Mouse (Mus musculus) MEL (cell line): ENCODE measurements around the gene Trim50.
A peak's percentile ranks its signal among the peaks of the same experiment; 100 is the strongest.

Source experiments
- BHLHE40 ChIP-seq: IDR thresholded peaks from 2 replicates; pipeline ENCODE4 v1.6.1; 2012; ENCODE audit warnings: low read depth, mild to moderate bottlenecking, inconsistent platforms, low read length, improper control_type of control experiment, borderline replicate concordance
- CTCF ChIP-seq, 3 experiments: IDR thresholded peaks in 2 of 3; conservative IDR thresholded peaks in 1 of 3; 2 replicates each; pipeline ENCODE4 v1.5.1; 2011 to 2012; ENCODE audit warnings: low read length in 3 of 3, low read depth in 2 of 3, mild to moderate bottlenecking in 2 of 3, improper control_type of control experiment in 1 of 3, inconsistent platforms in 1 of 3, mixed read lengths in 1 of 3, moderate library complexity in 1 of 3; ENCODE audit not compliant: control insufficient read depth in 1 of 3, insufficient read depth in 1 of 3, poor library complexity in 1 of 3, severe bottlenecking in 1 of 3
- GATA1 ChIP-seq: IDR thresholded peaks from 2 replicates; pipeline ENCODE4 v1.6.1; 2011; ENCODE audit warnings: low read depth, low read length, improper control_type of control experiment
- MAZ ChIP-seq: IDR thresholded peaks from 2 replicates; pipeline ENCODE4 v1.6.1; 2012; ENCODE audit warnings: low read depth, mild to moderate bottlenecking, inconsistent platforms, low read length, improper control_type of control experiment
- MYC ChIP-seq: IDR thresholded peaks from 2 replicates; pipeline ENCODE4 v1.6.1; 2011; ENCODE audit warnings: low read depth, mild to moderate bottlenecking, low read length, improper control_type of control experiment, moderate library complexity
- NRF1 ChIP-seq: IDR thresholded peaks from 2 replicates; pipeline ENCODE4 v1.6.1; 2014; ENCODE audit warnings: low read depth, mild to moderate bottlenecking, inconsistent platforms, low read length, improper control_type of control experiment, moderate library complexity; ENCODE audit not compliant: poor library complexity, insufficient read depth, severe bottlenecking
- POLR2A ChIP-seq, 2 experiments: IDR thresholded peaks; 2 replicates each; pipeline ENCODE4 v1.6.1; 2011 to 2012; ENCODE audit warnings: low read length in 2 of 2, mild to moderate bottlenecking in 2 of 2, control low read depth in 1 of 2, improper control_type of control experiment in 1 of 2, low read depth in 1 of 2, moderate library complexity in 1 of 2; ENCODE audit not compliant: control insufficient read depth in 1 of 2, insufficient read depth in 1 of 2, poor library complexity in 1 of 2
- RAD21 ChIP-seq: IDR thresholded peaks from 2 replicates; pipeline ENCODE4 v1.6.1; 2011; ENCODE audit warnings: mild to moderate bottlenecking, low read depth, low read length, improper control_type of control experiment
- TAL1 ChIP-seq: IDR thresholded peaks from 2 replicates; pipeline ENCODE4 v1.6.1; 2012; ENCODE audit warnings: mild to moderate bottlenecking, inconsistent platforms, low read length, moderate library complexity, mixed read lengths
- ZC3H11A ChIP-seq: IDR thresholded peaks from 2 replicates; pipeline ENCODE4 v1.6.1; 2012; ENCODE audit warnings: low read depth, mild to moderate bottlenecking, inconsistent platforms, low read length, improper control_type of control experiment
- ZKSCAN1 ChIP-seq: IDR thresholded peaks from 2 replicates; pipeline ENCODE4 v1.6.1; 2012; ENCODE audit warnings: low read depth, mild to moderate bottlenecking, inconsistent platforms, low read length, improper control_type of control experiment, moderate library complexity

- no peak for TF ChIP-seq ZKSCAN1
- TF ChIP-seq CTCF (IDR thresholded peaks at IDR 0.05 in 2 of 3, conservative IDR thresholded peaks at IDR 0.05 in 1 of 3; ENCODE audit: control insufficient read depth in 1 of 3, insufficient read depth in 1 of 3, low read depth in 2 of 3, low read length in 3 of 3, poor library complexity in 1 of 3, severe bottlenecking in 1 of 3), result no peak
- 0 out of 2 replicates have a peak, but pooled peaks have one; percentile 54 for TF ChIP-seq MAZ
- no peak for TF ChIP-seq NRF1
- TF ChIP-seq POLR2A (IDR thresholded peaks at IDR 0.05; ENCODE audit: control insufficient read depth in 1 of 2, insufficient read depth in 1 of 2, low read depth in 1 of 2, low read length in 2 of 2, poor library complexity in 1 of 2), result peak; percentile 87 to 96
- TF ChIP-seq ZC3H11A, result no peak
- TF ChIP-seq BHLHE40, result no peak
- TF ChIP-seq RAD21, result no peak
- no peak for TF ChIP-seq TAL1
- TF ChIP-seq GATA1, result 0 out of 2 replicates have a peak, but pooled peaks have one; percentile 2
- TF ChIP-seq MYC, result peak; percentile 76; the same call in 1 of the 2 replicates
Observed at GRCm38 (mm10) chr5:135369787-135370654, 16.9 kb downstream of the Trim50 start, which contains the start of gene Nsun5.
